Mouse (Mus musculus) stomach, embryonic 14.5 days (tissue): ENCODE measurements around the gene Avp. TPM values are rescaled to one million over a fixed set of nuclear protein-coding genes. Genes with fewer than 3 reads are reported as not detected.
"Not testable (repeated sequence)": the region's sequence is repeated elsewhere in the genome, so short reads cannot be mapped to it uniquely, and the experiment has no call there.

ENCODE experiments used
- ATAC-seq: fragments of 200-750 bp; cut with Nextera tagmentation; 2 replicates; pipeline ENCODE4 v1.8.0; 2017; ENCODE audit warnings: low read depth, moderate TSS enrichment; ENCODE audit not compliant: insufficient number of reproducible peaks, insufficient read depth, low FRiP score
- H3K27ac ChIP-seq: fragments of 300-500 bp; sonication (generic); 2 replicates; pipeline ENCODE4 v1.5.1; 2014; ENCODE audit warnings: mild to moderate bottlenecking, low read length, moderate library complexity, mixed read lengths
- H3K27me3 ChIP-seq: fragments of 300-500 bp; sonication (generic); 2 replicates; pipeline ENCODE4 v1.6.1; 2014; ENCODE audit warnings: low read length, control low read depth, mixed read lengths; ENCODE audit not compliant: control insufficient read depth, insufficient read depth
- H3K36me3 ChIP-seq: fragments of 300-500 bp; sonication (generic); 2 replicates; pipeline ENCODE4 v1.6.1; 2014; ENCODE audit warnings: mild to moderate bottlenecking, control low read depth, low read length, moderate library complexity, mixed read lengths; ENCODE audit not compliant: control insufficient read depth, insufficient read depth
- H3K4me1 ChIP-seq: fragments of 300-500 bp; sonication (generic); 2 replicates; pipeline ENCODE4 v1.6.1; 2014; ENCODE audit warnings: low read length, control low read depth, mixed read lengths; ENCODE audit not compliant: control insufficient read depth, insufficient read depth
- H3K4me2 ChIP-seq: fragments of 300-500 bp; sonication (generic); replicated peaks from 2 replicates; pipeline ENCODE4 v1.6.1; 2014; ENCODE audit warnings: low read depth, low read length, control low read depth
- H3K4me3 ChIP-seq: fragments of 300-500 bp; sonication (generic); 2 replicates; pipeline ENCODE4 v1.5.1; 2014; ENCODE audit warnings: low read depth, low read length, control low read depth
- H3K9ac ChIP-seq: fragments of 300-500 bp; sonication (generic); replicated peaks from 2 replicates; pipeline ENCODE4 v1.6.1; 2014; ENCODE audit warnings: low read depth, mild to moderate bottlenecking, control low read depth, low read length, moderate library complexity, mixed read lengths
- H3K9me3 ChIP-seq: fragments of 300-500 bp; sonication (generic); 2 replicates; pipeline ENCODE4 v1.6.1; 2016; ENCODE audit warnings: low read depth, low read length, control low read depth; ENCODE audit not compliant: control insufficient read depth
- WGBS: fragments of 180-500 bp; shearing (Covaris S2); extraction: QIAGEN DNeasy Blood & Tissue Kit; methylation state at CpG from one replicate; pipeline ENCODE4 v1.1.7; 2014; 5-methylcytosine and 5-hydroxymethylcytosine counted together
- polyA plus RNA-seq: library from polyadenylated mRNA; unstranded; fragments of >200 nt; fragmentation: Nextera tagmentation; extraction: Ambion mirVana; gene quantifications from 2 replicates; pipeline ENCODE4 v1.2.1, GENCODE M21; 2014

Avp gene
- polyA plus RNA-seq, 1 experiment from 2014 or later: not detected

- Histone ChIP-seq H3K4me2 (no peak overlapping the region), H3K9me3 (no peaks in the 10 kb centered on the region), H3K36me3 (no peaks in the 10 kb centered on the region), H3K4me1 (peaks cover 18% of the 10 kb centered on the region; the same call in 1 of the 2 replicates), H3K4me3 (no peak overlapping the region), H3K27me3 (peaks cover 65% of the 10 kb centered on the region), H3K27ac (no peak overlapping the region), H3K9ac (no peak overlapping the region)
- ATAC-seq: no peak
- 6% methylated on average over 8 of the region's 8 CpGs for WGBS
These were observed 2.6 kb downstream of the Avp start for GRCm38 (mm10) chr2:130579791-130580190.

GRCm38 (mm10) chr2:130578148-130578547 lies 4.2 kb downstream of the Avp start:
- H3K4me3 ChIP-seq: no peak overlapping the region
- no peak for ATAC-seq
- H3K9me3 ChIP-seq: no peaks in the 10 kb centered on the region
- no peak overlapping the region for H3K4me2 ChIP-seq
- WGBS: 9% methylated on average over 11 of the region's 11 CpGs
- H3K27me3 ChIP-seq: peaks cover 65% of the 10 kb centered on the region
- peaks cover 18% of the 10 kb centered on the region; the same call in 1 of the 2 replicates for H3K4me1 ChIP-seq
- no peak overlapping the region for H3K27ac ChIP-seq
- no peak overlapping the region for H3K9ac ChIP-seq
- H3K36me3 ChIP-seq: no peaks in the 10 kb centered on the region

- peaks cover 18% of the 10 kb centered on the region; the same call in 1 of the 2 replicates for H3K4me1 ChIP-seq
- no peak for ATAC-seq
- H3K4me3 ChIP-seq: no peak overlapping the region
- peaks cover 61% of the 10 kb centered on the region for H3K27me3 ChIP-seq
- WGBS: 6% methylated on average over 12 of the region's 12 CpGs
- H3K9ac ChIP-seq: no peak overlapping the region
- H3K4me2 ChIP-seq: no peak overlapping the region
- H3K36me3 ChIP-seq: no peaks in the 10 kb centered on the region
- H3K27ac ChIP-seq: no peak overlapping the region
- H3K9me3 ChIP-seq: no peaks in the 10 kb centered on the region
These were observed 4.7 kb downstream of the Avp start for GRCm38 (mm10) chr2:130577632-130578031.

- 6% methylated on average over 9 of the region's 9 CpGs for WGBS
- peak overlapping the region; percentile 39; the same call in 1 of the 2 replicates for H3K4me2 ChIP-seq
- H3K9me3 ChIP-seq: no peaks in the 10 kb centered on the region
- H3K4me1 ChIP-seq: peaks cover 18% of the 10 kb centered on the region; the same call in 1 of the 2 replicates
- no peak for ATAC-seq
- no peak overlapping the region for H3K27ac ChIP-seq
- H3K9ac ChIP-seq: no peak overlapping the region
- peak overlapping the region; percentile 18 for H3K4me3 ChIP-seq
- peaks cover 54% of the 10 kb centered on the region for H3K27me3 ChIP-seq
- H3K36me3 ChIP-seq: no peaks in the 10 kb centered on the region
These were observed 5.3 kb downstream of the Avp start for GRCm38 (mm10) chr2:130577021-130577420.

GRCm38 (mm10) chr2:130576564-130576963 lies 5.8 kb downstream of the Avp start:
- Histone ChIP-seq H3K4me2 (peak overlapping the region; percentile 39), H3K27me3 (peaks cover 50% of the 10 kb centered on the region), H3K9ac (0 out of 2 replicates have a peak overlapping the region, but pooled peaks have one; percentile 10), H3K4me1 (peaks cover 18% of the 10 kb centered on the region; the same call in 1 of the 2 replicates), H3K4me3 (peak overlapping the region; percentile 18)
- WGBS: 5% methylated on average over 32 of the region's 32 CpGs
- not testable (repeated sequence) for H3K27ac ChIP-seq, H3K9me3 ChIP-seq, ATAC-seq, H3K36me3 ChIP-seq

- 0 out of 2 replicates have a peak within 1 kb of the TSS, but pooled peaks have one; percentile 10 for H3K9ac ChIP-seq
- H3K9me3 ChIP-seq: no peaks in the 10 kb centered on the region
- H3K4me3 ChIP-seq: peak within 1 kb of the TSS; percentile 18
- H3K4me2 ChIP-seq: peak within 1 kb of the TSS; percentile 39
- WGBS: 51% methylated on average over 9 of the region's 9 CpGs
- H3K36me3 ChIP-seq: no peaks in the 10 kb centered on the region
- no peak for ATAC-seq
- no peak within 1 kb of the TSS for H3K27ac ChIP-seq
- H3K4me1 ChIP-seq: peaks cover 15% of the 10 kb centered on the region; the same call in 1 of the 2 replicates
- peaks cover 45% of the 10 kb centered on the region for H3K27me3 ChIP-seq
These were observed 6.5 kb downstream of the Avp start, which contains the start of gene Oxt for GRCm38 (mm10) chr2:130575873-130576272. Gene Oxt, plus strand, starts transcription at chr2:130576173.

GRCm38 (mm10) chr2:130574960-130575359 lies 7.4 kb downstream of the Avp start:
- 80% methylated on average over 5 of the region's 5 CpGs for WGBS
- no peak for ATAC-seq
- Histone ChIP-seq H3K27ac (no peak overlapping the region), H3K36me3 (no peaks in the 10 kb centered on the region), H3K27me3 (peaks cover 40% of the 10 kb centered on the region), H3K4me2 (no peak overlapping the region), H3K4me3 (no peak overlapping the region), H3K4me1 (0 out of 2 replicates have a peak, but pooled peaks cover 8% of the 10 kb centered on the region), H3K9ac (no peak overlapping the region), H3K9me3 (no peaks in the 10 kb centered on the region)

GRCm38 (mm10) chr2:130569926-130570325 lies 12.4 kb downstream of the Avp start:
- no peak for ATAC-seq
- H3K4me3 ChIP-seq: no peak overlapping the region

GRCm38 (mm10) chr2:130568921-130569320 lies 13.4 kb downstream of the Avp start:
- Histone ChIP-seq H3K4me3 (no peak overlapping the region), H3K27ac (no peak overlapping the region), H3K4me2 (no peak overlapping the region), H3K27me3 (no peaks in the 10 kb centered on the region), H3K9ac (no peak overlapping the region), H3K36me3 (peaks cover 6% of the 10 kb centered on the region), H3K4me1 (peaks cover 5% of the 10 kb centered on the region; the same call in 1 of the 2 replicates), H3K9me3 (no peaks in the 10 kb centered on the region)
- ATAC-seq: no peak
- 75% methylated on average over 4 of the region's 4 CpGs for WGBS

More at GRCm38 (mm10) chr2:130569926-130570325, 12.4 kb downstream of the Avp start:
- H3K27ac ChIP-seq: no peak overlapping the region
- H3K4me2 ChIP-seq: no peak overlapping the region
- H3K9ac ChIP-seq: no peak overlapping the region
- no peaks in the 10 kb centered on the region for H3K27me3 ChIP-seq
- no peaks in the 10 kb centered on the region for H3K9me3 ChIP-seq
- peaks cover under 1% of the 10 kb centered on the region; the same call in 1 of the 2 replicates for H3K4me1 ChIP-seq
- H3K36me3 ChIP-seq: peaks cover 6% of the 10 kb centered on the region
